Mouse (Mus musculus) monocyte, adult 2 months (primary cell): ENCODE data around the gene Nme1.

Experiments
- DNase-seq, 2 experiments: peaks; one replicate each; pipeline ENCODE4 v3.0.0; 2022; ENCODE audit warnings: low spot score in 2 of 2, low read depth in 1 of 2

Nme1 gene

GRCm38 (mm10) chr11:93968005-93968847 is at the start of gene Nme1, which contains the start of gene Gm20390:
TSS of gene Nme1 (minus strand) at chr11:93968521.
TSS of gene Gm20390 (minus strand) at chr11:93968293.
- DNase-seq, result peak; percentile 91 to 97

- DNase-seq, result no peak
Observed at GRCm38 (mm10) chr11:94003346-94003745, 35.0 kb upstream of the Nme1 start.

GRCm38 (mm10) chr11:93999276-93999675 is 31.0 kb upstream of the Nme1 start:
- no peak for DNase-seq

- DNase-seq, result peak in 1 of 2 experiments; percentile 4
Observed at GRCm38 (mm10) chr11:93997141-93997775, 28.9 kb upstream of the Nme1 start.

- DNase-seq, result peak; percentile 56 to 69
Observed at GRCm38 (mm10) chr11:93996306-93997140, 28.2 kb upstream of the Nme1 start.

GRCm38 (mm10) chr11:93995720-93996305 is 27.5 kb upstream of the Nme1 start, which contains the start of gene Spag9:
TSS of gene Spag9 (plus strand) at chr11:93996091.
- DNase-seq, result peak; percentile 88 to 92

GRCm38 (mm10) chr11:93995111-93995719 is 26.9 kb upstream of the Nme1 start:
- DNase-seq, result peak; percentile 85

GRCm38 (mm10) chr11:93994531-93994930 is 26.2 kb upstream of the Nme1 start:
- peak in 1 of 2 experiments; percentile 4 for DNase-seq

- no peak for DNase-seq
Observed at GRCm38 (mm10) chr11:93988328-93989062, 20.2 kb upstream of the Nme1 start.

GRCm38 (mm10) chr11:93987625-93988327 is 19.5 kb upstream of the Nme1 start:
- peak in 1 of 2 experiments; percentile 19 for DNase-seq

- DNase-seq, result no peak
Observed at GRCm38 (mm10) chr11:93987026-93987425, 18.7 kb upstream of the Nme1 start.

- DNase-seq, result no peak
Observed at GRCm38 (mm10) chr11:93986298-93986697, 18.0 kb upstream of the Nme1 start.

- DNase-seq, result no peak
Observed at GRCm38 (mm10) chr11:93985265-93985664, 16.9 kb upstream of the Nme1 start.

GRCm38 (mm10) chr11:93984619-93985018 is 16.3 kb upstream of the Nme1 start:
- DNase-seq, result peak in 1 of 2 experiments; percentile 7

- no peak for DNase-seq
Observed at GRCm38 (mm10) chr11:93979502-93980049, 11.3 kb upstream of the Nme1 start.

GRCm38 (mm10) chr11:93972951-93973350 is 4.6 kb upstream of the Nme1 start:
- DNase-seq, result no peak

- no peak for DNase-seq
Observed at GRCm38 (mm10) chr11:93969799-93970198, 1.5 kb upstream of the Nme1 start.

GRCm38 (mm10) chr11:93969171-93969570 is 850 bp upstream of the Nme1 start:
- no peak for DNase-seq

GRCm38 (mm10) chr11:93968848-93969128 is 467 bp upstream of the Nme1 start:
- no peak for DNase-seq
